Mouse (Mus musculus): ENCODE results near the gene Zgpat. TPM values are rescaled to one million over a fixed set of nuclear protein-coding genes. Genes with fewer than 3 reads are reported as not detected.

Zgpat gene
- total RNA-seq (2021), result 10 to 100 TPM; 60.3 to 65.3 TPM
- long read RNA-seq, experiment 1, transcript Zgpat-202 (6 exons, 2,072 nt), result major isoform, 29 of 66 reads
- long read RNA-seq, experiment 1, partial matches to known transcripts, result 25 of 66 reads
- long read RNA-seq, experiment 1, other reads (novel, unspliced or antisense), result 11 of 66 reads
- long read RNA-seq, experiment 2, transcript Zgpat-202 (6 exons, 2,072 nt), result major isoform, 23 of 62 reads
- long read RNA-seq, experiment 2, partial matches to known transcripts, result 6 of 62 reads
- long read RNA-seq, experiment 2, other reads (novel, unspliced or antisense), result 29 of 62 reads

- DNase-seq (ENCODE audit: low spot score in 2 of 2), result peak; percentile 85 to 90
These were observed at the start of gene Zgpat, which contains the start of gene Arfrp1 for GRCm38 (mm10) chr2:181364860-181365596. TSS of gene Zgpat (plus strand) at chr2:181364928. TSS of gene Arfrp1 (minus strand) at chr2:181365404.

- DNase-seq (ENCODE audit: low spot score in 2 of 2), result peak; percentile 83 to 86
These were observed 45.3 kb upstream of the Zgpat start, which contains the start of gene Rtel1 for GRCm38 (mm10) chr2:181319248-181320102. TSS of gene Rtel1 (plus strand) at chr2:181319739.

GRCm38 (mm10) chr2:181320103-181320499 lies 44.6 kb upstream of the Zgpat start:
- DNase-seq (ENCODE audit: low spot score in 2 of 2), result no peak

- DNase-seq (ENCODE audit: low spot score in 2 of 2), result no peak
These were observed 42.6 kb upstream of the Zgpat start for GRCm38 (mm10) chr2:181322136-181322535.

GRCm38 (mm10) chr2:181326098-181326497 lies 38.6 kb upstream of the Zgpat start:
- DNase-seq (ENCODE audit: low spot score in 2 of 2), result no peak

GRCm38 (mm10) chr2:181332542-181332941 lies 32.2 kb upstream of the Zgpat start:
- no peak for DNase-seq (ENCODE audit: low spot score in 2 of 2)

- peak; percentile 49 to 64 for DNase-seq (ENCODE audit: low spot score in 2 of 2)
These were observed 30.7 kb upstream of the Zgpat start for GRCm38 (mm10) chr2:181334023-181334422.

- DNase-seq (ENCODE audit: low spot score in 2 of 2), result no peak
These were observed 24.3 kb upstream of the Zgpat start for GRCm38 (mm10) chr2:181340426-181340825.

GRCm38 (mm10) chr2:181342766-181343165 lies 22.0 kb upstream of the Zgpat start:
- no peak for DNase-seq (ENCODE audit: low spot score in 2 of 2)

- no peak for DNase-seq (ENCODE audit: low spot score in 2 of 2)
These were observed 7.9 kb upstream of the Zgpat start for GRCm38 (mm10) chr2:181356780-181357179.

GRCm38 (mm10) chr2:181363946-181364345 lies 782 bp upstream of the Zgpat start:
- no peak for DNase-seq (ENCODE audit: low spot score in 2 of 2)

GRCm38 (mm10) chr2:181364487-181364859 lies 255 bp upstream of the Zgpat start:
- no peak for DNase-seq (ENCODE audit: low spot score in 2 of 2)

GRCm38 (mm10) chr2:181365655-181366075 lies 937 bp downstream of the Zgpat start:
- no peak for DNase-seq (ENCODE audit: low spot score in 2 of 2)

GRCm38 (mm10) chr2:181370001-181370400 lies 5.3 kb downstream of the Zgpat start:
- no peak for DNase-seq (ENCODE audit: low spot score in 2 of 2)

GRCm38 (mm10) chr2:181375787-181376186 lies 11.1 kb downstream of the Zgpat start:
- DNase-seq (ENCODE audit: low spot score in 2 of 2), result no peak

GRCm38 (mm10) chr2:181377230-181377629 lies 12.5 kb downstream of the Zgpat start:
- DNase-seq (ENCODE audit: low spot score in 2 of 2), result no peak

GRCm38 (mm10) chr2:181378701-181379100 lies 14.0 kb downstream of the Zgpat start:
- DNase-seq (ENCODE audit: low spot score in 2 of 2), result no peak

- DNase-seq (ENCODE audit: low spot score in 2 of 2), result no peak
These were observed 15.1 kb downstream of the Zgpat start, which contains the start of gene Lime1 for GRCm38 (mm10) chr2:181379778-181380177. TSS of gene Lime1 (plus strand) at chr2:181380078.

GRCm38 (mm10) chr2:181380251-181380650 lies 15.5 kb downstream of the Zgpat start:
- DNase-seq (ENCODE audit: low spot score in 2 of 2), result no peak

GRCm38 (mm10) chr2:181381107-181381506 lies 16.4 kb downstream of the Zgpat start:
- no peak for DNase-seq (ENCODE audit: low spot score in 2 of 2)

- DNase-seq (ENCODE audit: low spot score in 2 of 2), result no peak
These were observed 17.0 kb downstream of the Zgpat start for GRCm38 (mm10) chr2:181381631-181382306.
